Mouse (Mus musculus) thymus, adult 2 months (tissue): Measurements from ENCODE around the gene Pik3r5.

Source experiments
- CTCF ChIP-seq: fragments of 200-500 bp; IDR thresholded peaks from 2 replicates; pipeline ENCODE4 v1.5.1; 2012; ENCODE audit warnings: mild to moderate bottlenecking, control low read depth, low read length, moderate library complexity, borderline replicate concordance; ENCODE audit not compliant: control insufficient read depth, poor library complexity, insufficient read depth; ENCODE audit errors: extremely low read depth
- POLR2A ChIP-seq: fragments of 200-500 bp; IDR thresholded peaks from 2 replicates; pipeline ENCODE4 v1.6.1; 2012; ENCODE audit warnings: mild to moderate bottlenecking, low read length, control low read depth, moderate library complexity; ENCODE audit not compliant: control insufficient read depth, poor library complexity, insufficient read depth; ENCODE audit errors: extremely low read depth

- no peak for TF ChIP-seq CTCF
- TF ChIP-seq POLR2A, result no peak
These were observed 20.0 kb downstream of the Pik3r5 start for GRCm38 (mm10) chr11:68451747-68452405.
